ENCODE assay signal across 12 mouse cellular contexts in genomic region chr9:57641775-57642550, GRCm38 (mm10). TPM values are rescaled to one million over a fixed set of nuclear protein-coding genes. Genes with fewer than 3 reads are reported as not detected.
DNase-seq lines count a peak whose midpoint lies in the region; ATAC-seq and TF ChIP-seq lines count a peak whose summit lies in the region.
"Had no signal": no experiment of that assay in that cellular context is flagged by ENCODE, and none has a peak within 500 bp of the region (broad histone marks: within the 10 kb centered on the region; RNA-seq: fewer than 3 reads in every experiment).

No protein-coding gene starts in this region.

- TF ChIP-seq CTCF in spleen, adult 2 months (IDR thresholded peaks at IDR 0.05; ENCODE audit: extremely low read depth, insufficient read depth, insufficient read length, insufficient replicate concordance), result no peak
- no peak for TF ChIP-seq CTCF in liver, embryonic 14.5 days (IDR thresholded peaks at IDR 0.05; ENCODE audit: low read depth)

- peaks cover 85% of the 10 kb centered on the region for H3K4me1 ChIP-seq in heart, embryonic 10.5 days
- H3K4me1 ChIP-seq in spleen, adult 2 months (ENCODE audit: control insufficient read depth, insufficient read depth, insufficient read length), result peaks cover 45% of the 10 kb centered on the region
- peaks cover 71 to 81% of the 10 kb centered on the region in 2 experiments for H3K4me1 ChIP-seq in liver, embryonic 14.5 days (replicated peaks; ENCODE audit: control insufficient read depth in 2 of 2, insufficient read depth in 2 of 2, low read length in 1 of 2)

- ATAC-seq in liver, embryonic 14.5 days (ENCODE audit: insufficient read depth), result no peak
- ATAC-seq: lung, postnatal 0 days had no signal

- 84% methylated on average over 13 of the region's 13 CpGs for WGBS in heart, embryonic 10.5 days
- WGBS in spleen, adult 2 months, result 30% methylated on average over 13 of the region's 13 CpGs
- 58% methylated on average over 13 of the region's 13 CpGs for WGBS in liver, embryonic 14.5 days (ENCODE audit: insufficient replicate concordance)

- peak overlapping the region; percentile 27; the same call in 1 of the 2 replicates for H3K9ac ChIP-seq in liver, embryonic 14.5 days (replicated peaks)

- peak overlapping the region; percentile 99; the same call in 1 of the 2 replicates for H3K4me2 ChIP-seq in liver, embryonic 14.5 days (ENCODE audit: low read depth)

- TF ChIP-seq POLR2A in spleen, adult 2 months (IDR thresholded peaks at IDR 0.05; ENCODE audit: low read depth, low read length), result no peak

- no peak overlapping the region for H3K4me3 ChIP-seq in heart, embryonic 10.5 days
- peak overlapping the region; percentile 96 for H3K4me3 ChIP-seq in spleen, adult 2 months (ENCODE audit: extremely low read depth, insufficient read depth, insufficient read length)
- H3K4me3 ChIP-seq in liver, embryonic 14.5 days (ENCODE audit: insufficient read depth in 1 of 2, low read depth in 2 of 2, low read length in 2 of 2), result no peak overlapping the region

- peak overlapping the region; percentile 75; the same call in 1 of the 2 replicates for H3K27ac ChIP-seq in heart, embryonic 10.5 days
- peak overlapping the region; percentile 100 for H3K27ac ChIP-seq in spleen, adult 2 months (ENCODE audit: insufficient read depth, low read length)
- H3K27ac ChIP-seq in liver, embryonic 14.5 days, result peak overlapping the region; percentile 44

- H3K9me3 ChIP-seq in heart, embryonic 10.5 days, result no peaks in the 10 kb centered on the region
- H3K9me3 ChIP-seq in liver, embryonic 14.5 days (ENCODE audit: control insufficient read depth, low read length), result no peaks in the 10 kb centered on the region

- intact Hi-C loops in heart, postnatal 10 days (cut with DNase I), result no loop called here

- TF ChIP-seq EP300 in liver, embryonic 14.5 days (IDR thresholded peaks at IDR 0.05; ENCODE audit: low read depth), result no peak

- peaks cover 10% of the 10 kb centered on the region; the same call in 1 of the 2 replicates for H3K36me3 ChIP-seq in heart, embryonic 10.5 days
- peaks cover 5% of the 10 kb centered on the region; the same call in 1 of the 2 replicates for H3K36me3 ChIP-seq in spleen, adult 2 months (ENCODE audit: control insufficient read depth, insufficient read depth, low read length)
- no peaks in the 10 kb centered on the region for H3K36me3 ChIP-seq in liver, embryonic 14.5 days (replicated peaks; ENCODE audit: control insufficient read depth, insufficient read depth, low read depth)

- no peaks in the 10 kb centered on the region for H3K27me3 ChIP-seq in heart, embryonic 10.5 days (ENCODE audit: insufficient read depth, poor library complexity, severe bottlenecking)
- H3K27me3 ChIP-seq in spleen, adult 2 months (ENCODE audit: control insufficient read depth, insufficient read depth, low read length), result no peaks in the 10 kb centered on the region
- H3K27me3 ChIP-seq in liver, embryonic 14.5 days (ENCODE audit: control insufficient read depth, insufficient read depth, low read length), result no peaks in the 10 kb centered on the region

- DNase-seq in heart, embryonic 10.5 days (ENCODE audit: low spot score), result no peak
- DNase-seq in heart, postnatal 10 days, result no peak
- no peak for DNase-seq in spleen, adult 2 months (ENCODE audit: low read depth in 1 of 2, low spot score in 2 of 2)
- no peak for DNase-seq in spleen, adult 12 weeks (ENCODE audit: low spot score)
- DNase-seq in liver, embryonic 14.5 days (ENCODE audit: low read depth in 3 of 3, low spot score in 3 of 3), result no peak
- peak; percentile 43 for DNase-seq in telencephalon, adult 2 months (ENCODE audit: low read depth, low spot score)
- no peak for DNase-seq in urinary bladder, postnatal 25 days (ENCODE audit: low spot score)
- DNase-seq in frontal cortex, postnatal 36 days (ENCODE audit: low spot score in 2 of 2), result no peak
- DNase-seq: heart, adult 18-20 months had no signal

RNA-seq across cellular contexts. Expression of gene Csk, which starts 11.5 kb away (rescaled TPM):
- 17.2 and 26.0 TPM in 2 replicates for polyA plus RNA-seq in heart, embryonic 10.5 days (2016; fragmentation: Nextera tagmentation; extraction: Ambion mirVana)
- 10 to 100 TPM; 35.9 to 44.5 TPM for total RNA-seq in heart, postnatal 10 days (2021)
- 233 and 265 TPM in 2 replicates for polyA plus RNA-seq in spleen, adult 2 months (2012; rRNA removed)
- 22.7 and 26.3 TPM in 2 replicates for polyA plus RNA-seq in liver, embryonic 14.5 days (2012; rRNA removed)
- polyA plus RNA-seq in liver, embryonic 14.5 days (2014; fragmentation: Nextera tagmentation; extraction: Ambion mirVana), result 11.1 and 13.8 TPM in 2 replicates

RNA-seq across cellular contexts. Expression of gene Lman1l, which starts 21.4 kb away (rescaled TPM):
- not detected in 2 replicates for polyA plus RNA-seq in heart, embryonic 10.5 days (2016; fragmentation: Nextera tagmentation; extraction: Ambion mirVana)
- not detected for total RNA-seq in heart, postnatal 10 days (2021)
- polyA plus RNA-seq in spleen, adult 2 months (2012; rRNA removed), result 0.09 and 0.16 TPM in 2 replicates
- polyA plus RNA-seq in liver, embryonic 14.5 days (2012; rRNA removed), result not detected in 2 replicates
- polyA plus RNA-seq in liver, embryonic 14.5 days (2014; fragmentation: Nextera tagmentation; extraction: Ambion mirVana), result not detected in 2 replicates
- total RNA-seq: layer of hippocampus, adult 18-20 months had no signal
- polyA plus RNA-seq: lung, postnatal 0 days had no signal

RNA-seq across cellular contexts. Expression of gene Cplx3, which starts 35.9 kb away (rescaled TPM):
- polyA plus RNA-seq in heart, embryonic 10.5 days (2016; fragmentation: Nextera tagmentation; extraction: Ambion mirVana), result 0.15 TPM in 1 of 2 replicates, not detected in the other
- not detected for total RNA-seq in heart, postnatal 10 days (2021)
- not detected in 2 replicates for polyA plus RNA-seq in spleen, adult 2 months (2012; rRNA removed)
- polyA plus RNA-seq in liver, embryonic 14.5 days (2012; rRNA removed), result not detected in 2 replicates
- polyA plus RNA-seq in liver, embryonic 14.5 days (2014; fragmentation: Nextera tagmentation; extraction: Ambion mirVana), result not detected in 2 replicates
- total RNA-seq: heart, adult 18-20 months had no signal
- polyA plus RNA-seq: lung, postnatal 0 days had no signal

RNA-seq across cellular contexts. Expression of gene Cyp1a2, which starts 41.5 kb away (rescaled TPM):
- not detected in 2 replicates for polyA plus RNA-seq in heart, embryonic 10.5 days (2016; fragmentation: Nextera tagmentation; extraction: Ambion mirVana)
- total RNA-seq in heart, postnatal 10 days (2021), result not detected
- polyA plus RNA-seq in spleen, adult 2 months (2012; rRNA removed), result not detected in 2 replicates
- polyA plus RNA-seq in liver, embryonic 14.5 days (2012; rRNA removed), result 0.06 and 0.11 TPM in 2 replicates
- 0.11 and 0.18 TPM in 2 replicates for polyA plus RNA-seq in liver, embryonic 14.5 days (2014; fragmentation: Nextera tagmentation; extraction: Ambion mirVana)
- total RNA-seq: heart, adult 18-20 months; layer of hippocampus, adult 18-20 months had no signal
- polyA plus RNA-seq: brain, embryonic 14.5 days; lung, postnatal 0 days had no signal

RNA-seq across cellular contexts. Expression of gene Cyp1a1, which starts 45.8 kb away (rescaled TPM):
- 0.05 TPM in 1 of 2 replicates, not detected in the other for polyA plus RNA-seq in heart, embryonic 10.5 days (2016; fragmentation: Nextera tagmentation; extraction: Ambion mirVana)
- total RNA-seq in heart, postnatal 10 days (2021), result not detected
- polyA plus RNA-seq in spleen, adult 2 months (2012; rRNA removed), result 0.13 and 0.15 TPM in 2 replicates
- polyA plus RNA-seq in liver, embryonic 14.5 days (2012; rRNA removed), result 0.13 and 0.15 TPM in 2 replicates
- not detected in 2 replicates for polyA plus RNA-seq in liver, embryonic 14.5 days (2014; fragmentation: Nextera tagmentation; extraction: Ambion mirVana)

Comparison
In these comparisons a context has a peak if more than half of its experiments do, and no peak if none do; other contexts are left out.
1. H3K27ac ChIP-seq: peak in every context shown above with its lines; median percentile 100 in spleen, adult 2 months; 75 in heart, embryonic 10.5 days; 44 in liver, embryonic 14.5 days.